ENCODE assay signal across 18 mouse cellular contexts in genomic region chr6:116415126-116415676, GRCm38 (mm10). TPM values are rescaled to one million over a fixed set of nuclear protein-coding genes. Genes with fewer than 3 reads are reported as not detected.
DNase-seq lines count a peak whose midpoint lies in the region; ATAC-seq lines count a peak whose summit lies in the region.
"Had no signal": no experiment of that assay in that cellular context is flagged by ENCODE, and none has a peak within 500 bp of the region (broad histone marks: within the 10 kb centered on the region; RNA-seq: fewer than 3 reads in every experiment).

No protein-coding gene starts in this region.

- no peaks in the 10 kb centered on the region for H3K9me3 ChIP-seq in heart, embryonic 16.5 days (replicated peaks; ENCODE audit: control insufficient read depth, low read length)
- H3K9me3 ChIP-seq in heart, embryonic 11.5 days (replicated peaks; ENCODE audit: control insufficient read depth, low read length): no peaks in the 10 kb centered on the region
- no peaks in the 10 kb centered on the region for H3K9me3 ChIP-seq in kidney, embryonic 16.5 days (ENCODE audit: low read length)
- H3K9me3 ChIP-seq: embryonic facial prominence, embryonic 12.5 days; forebrain, embryonic 15.5 days; heart, embryonic 15.5 days; hindbrain, embryonic 13.5 days had no signal

- no peak overlapping the region for H3K9ac ChIP-seq in heart, embryonic 16.5 days (ENCODE audit: low read length)
- H3K9ac ChIP-seq in heart, embryonic 11.5 days (ENCODE audit: low read depth, low read length): no peak overlapping the region
- H3K9ac ChIP-seq in kidney, embryonic 16.5 days (replicated peaks; ENCODE audit: low read length): no peak overlapping the region
- H3K9ac ChIP-seq: embryonic facial prominence, embryonic 12.5 days; forebrain, embryonic 15.5 days; heart, embryonic 15.5 days; hindbrain, embryonic 13.5 days had no signal

- no peaks in the 10 kb centered on the region for H3K4me1 ChIP-seq in heart, embryonic 16.5 days (ENCODE audit: control insufficient read depth, insufficient read depth, low read length)
- H3K4me1 ChIP-seq in heart, embryonic 11.5 days (ENCODE audit: control insufficient read depth, insufficient read depth, low read length): peaks cover 3% of the 10 kb centered on the region; the same call in 1 of the 2 replicates
- H3K4me1 ChIP-seq in kidney, embryonic 16.5 days (ENCODE audit: insufficient read depth, low read length): no peaks in the 10 kb centered on the region
- H3K4me1 ChIP-seq: embryonic facial prominence, embryonic 12.5 days; forebrain, embryonic 15.5 days had no signal

- H3K36me3 ChIP-seq in heart, embryonic 16.5 days (ENCODE audit: control insufficient read depth, insufficient read depth): no peaks in the 10 kb centered on the region
- H3K36me3 ChIP-seq in heart, embryonic 11.5 days (ENCODE audit: control insufficient read depth, insufficient read depth, low read length): no peaks in the 10 kb centered on the region
- H3K36me3 ChIP-seq in kidney, embryonic 16.5 days (ENCODE audit: insufficient read depth, low read length): 0 out of 2 replicates have a peak, but pooled peaks cover 4% of the 10 kb centered on the region
- H3K36me3 ChIP-seq: forebrain, embryonic 15.5 days; heart, embryonic 15.5 days had no signal

- H3K4me2 ChIP-seq in heart, embryonic 16.5 days (ENCODE audit: low read depth, low read length): 0 out of 2 replicates have a peak overlapping the region, but pooled peaks have one; percentile 1
- no peak overlapping the region for H3K4me2 ChIP-seq in heart, embryonic 11.5 days
- no peak overlapping the region for H3K4me2 ChIP-seq in kidney, embryonic 16.5 days (replicated peaks; ENCODE audit: low read depth, low read length)
- H3K4me2 ChIP-seq: embryonic facial prominence, embryonic 12.5 days; forebrain, embryonic 15.5 days; heart, embryonic 15.5 days; hindbrain, embryonic 13.5 days had no signal

- peak; percentile 14 to 29 for DNase-seq in kidney, adult 8-10 months
- DNase-seq in kidney, postnatal 10 days: no peak
- peak; percentile 29 to 53 for DNase-seq in kidney, postnatal 36 days
- DNase-seq in adrenal gland, adult 2 months: no peak
- DNase-seq: adrenal gland, postnatal 10 days; cerebellum, adult 11-12 months; cerebellum, adult 9-10 months; cerebellum, postnatal 25 days; gastrocnemius, postnatal 36 days; heart, adult 18-20 months had no signal

- no peaks in the 10 kb centered on the region for H3K27me3 ChIP-seq in heart, embryonic 16.5 days (ENCODE audit: control insufficient read depth, insufficient read depth, low read length)
- H3K27me3 ChIP-seq in heart, embryonic 11.5 days (ENCODE audit: control insufficient read depth, insufficient read depth, low read length): no peaks in the 10 kb centered on the region
- no peaks in the 10 kb centered on the region for H3K27me3 ChIP-seq in kidney, embryonic 16.5 days (ENCODE audit: insufficient read depth, low read length)
- H3K27me3 ChIP-seq: embryonic facial prominence, embryonic 12.5 days; forebrain, embryonic 15.5 days; heart, embryonic 15.5 days; hindbrain, embryonic 13.5 days had no signal

- peak; percentile 14; the same call in 1 of the 2 replicates for ATAC-seq in heart, embryonic 16.5 days (replicated peaks; ENCODE audit: extremely low read depth, insufficient read depth, low FRiP score)
- ATAC-seq in heart, embryonic 11.5 days (replicated peaks; ENCODE audit: insufficient number of reproducible peaks, low FRiP score, low TSS enrichment): no peak
- no peak for ATAC-seq in kidney, embryonic 16.5 days (ENCODE audit: low FRiP score, low TSS enrichment)
- ATAC-seq: forebrain, embryonic 15.5 days; hindbrain, postnatal 0 days had no signal

- 53% methylated on average over 12 of the region's 12 CpGs for WGBS in heart, embryonic 16.5 days
- WGBS in heart, embryonic 11.5 days (ENCODE audit: insufficient replicate concordance): 67% methylated on average over 12 of the region's 12 CpGs
- 69% methylated on average over 12 of the region's 12 CpGs for WGBS in kidney, embryonic 16.5 days

- no peak overlapping the region for H3K27ac ChIP-seq in heart, embryonic 16.5 days (ENCODE audit: low read length)
- no peak overlapping the region for H3K27ac ChIP-seq in heart, embryonic 11.5 days (ENCODE audit: low read depth, low read length)
- no peak overlapping the region for H3K27ac ChIP-seq in kidney, embryonic 16.5 days (ENCODE audit: low read length)
- H3K27ac ChIP-seq: embryonic facial prominence, embryonic 12.5 days; forebrain, embryonic 15.5 days; heart, embryonic 15.5 days; hindbrain, embryonic 13.5 days; hindbrain, postnatal 0 days had no signal

- H3K4me3 ChIP-seq in heart, embryonic 16.5 days (ENCODE audit: low read length): no peak overlapping the region
- no peak overlapping the region for H3K4me3 ChIP-seq in heart, embryonic 11.5 days (ENCODE audit: low read depth, low read length)
- H3K4me3 ChIP-seq in kidney, embryonic 16.5 days (ENCODE audit: low read length): no peak overlapping the region
- H3K4me3 ChIP-seq: embryonic facial prominence, embryonic 12.5 days; forebrain, embryonic 15.5 days; heart, embryonic 15.5 days; hindbrain, embryonic 13.5 days had no signal

RNA-seq across cellular contexts. Expression of gene Alox5, which starts 45.8 kb away (rescaled TPM):
- polyA plus RNA-seq in heart, embryonic 16.5 days (2015; fragmentation: Nextera tagmentation; extraction: Ambion mirVana): 2.7 and 2.9 TPM in 2 replicates
- polyA plus RNA-seq in heart, embryonic 11.5 days (2014; fragmentation: Nextera tagmentation; extraction: Ambion mirVana): 2.7 and 4.3 TPM in 2 replicates
- polyA plus RNA-seq in kidney, embryonic 16.5 days (2015; fragmentation: Nextera tagmentation; extraction: Ambion mirVana): 0.63 and 0.89 TPM in 2 replicates
- 1 to 10 TPM; 1.3 to 2.2 TPM for total RNA-seq in adrenal gland, adult 2 months (2021)
- 1.4 and 1.8 TPM in 2 replicates for polyA plus RNA-seq in adrenal gland, adult 2 months (2012; rRNA removed)

Comparison
In these comparisons a context has a peak if more than half of its experiments do, and no peak if none do; other contexts are left out.
1. DNase-seq: peak in kidney, adult 8-10 months (2 of 2) and kidney, postnatal 36 days (2 of 2); none in kidney, postnatal 10 days (single experiment) and adrenal gland, adult 2 months (single experiment).